Mouse (Mus musculus) CD4-positive helper T cell, adult 2 months (primary cell): ENCODE results near the gene Stk32c.
A peak's percentile ranks its signal among the peaks of the same experiment; 100 is the strongest.

Experiments used
- DNase-seq: peaks from one replicate; pipeline ENCODE4 v3.0.0-alpha.2; 2012; ENCODE audit warnings: low read depth, missing footprints, low spot score

The Stk32c gene

GRCm38 (mm10) chr7:139212754-139213745 lies at the start of gene Stk32c, which contains the start of gene Lrrc27:
Stk32c (minus strand) TSS chr7:139213307.
Lrrc27 (plus strand) TSS chr7:139212988.
- peak; percentile 99 for DNase-seq

- no peak for DNase-seq
Measured at GRCm38 (mm10) chr7:139257752-139258542, 44.8 kb upstream of the Stk32c start.

GRCm38 (mm10) chr7:139254626-139255025 lies 41.5 kb upstream of the Stk32c start:
- no peak for DNase-seq

GRCm38 (mm10) chr7:139253462-139253861 lies 40.4 kb upstream of the Stk32c start:
- no peak for DNase-seq

GRCm38 (mm10) chr7:139252986-139253385 lies 39.9 kb upstream of the Stk32c start:
- no peak for DNase-seq

GRCm38 (mm10) chr7:139252566-139252965 lies 39.5 kb upstream of the Stk32c start:
- DNase-seq: no peak

DNA sequence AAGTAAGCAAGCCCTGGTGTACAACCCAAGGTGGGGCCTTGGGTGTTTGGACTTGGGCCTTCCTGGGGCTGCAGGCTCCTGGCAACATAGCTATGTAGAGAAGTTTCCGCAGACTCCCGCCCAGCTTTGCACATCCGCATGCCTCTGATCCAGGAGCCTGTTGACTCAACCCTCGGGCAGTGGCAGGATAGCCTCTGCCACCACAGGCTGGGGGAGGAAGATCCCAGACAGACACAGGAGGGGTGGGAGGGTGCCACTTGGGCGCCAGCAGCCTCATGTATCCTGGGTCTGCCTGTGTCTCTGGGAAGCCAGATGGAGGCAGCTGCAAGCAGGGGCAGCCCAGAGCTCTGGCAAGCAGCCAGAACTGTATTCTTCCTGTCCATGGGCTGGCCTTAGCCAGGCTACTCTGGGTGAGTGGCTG lies 38.8 kb upstream of the Stk32c start:
- DNase-seq: no peak

DNA sequence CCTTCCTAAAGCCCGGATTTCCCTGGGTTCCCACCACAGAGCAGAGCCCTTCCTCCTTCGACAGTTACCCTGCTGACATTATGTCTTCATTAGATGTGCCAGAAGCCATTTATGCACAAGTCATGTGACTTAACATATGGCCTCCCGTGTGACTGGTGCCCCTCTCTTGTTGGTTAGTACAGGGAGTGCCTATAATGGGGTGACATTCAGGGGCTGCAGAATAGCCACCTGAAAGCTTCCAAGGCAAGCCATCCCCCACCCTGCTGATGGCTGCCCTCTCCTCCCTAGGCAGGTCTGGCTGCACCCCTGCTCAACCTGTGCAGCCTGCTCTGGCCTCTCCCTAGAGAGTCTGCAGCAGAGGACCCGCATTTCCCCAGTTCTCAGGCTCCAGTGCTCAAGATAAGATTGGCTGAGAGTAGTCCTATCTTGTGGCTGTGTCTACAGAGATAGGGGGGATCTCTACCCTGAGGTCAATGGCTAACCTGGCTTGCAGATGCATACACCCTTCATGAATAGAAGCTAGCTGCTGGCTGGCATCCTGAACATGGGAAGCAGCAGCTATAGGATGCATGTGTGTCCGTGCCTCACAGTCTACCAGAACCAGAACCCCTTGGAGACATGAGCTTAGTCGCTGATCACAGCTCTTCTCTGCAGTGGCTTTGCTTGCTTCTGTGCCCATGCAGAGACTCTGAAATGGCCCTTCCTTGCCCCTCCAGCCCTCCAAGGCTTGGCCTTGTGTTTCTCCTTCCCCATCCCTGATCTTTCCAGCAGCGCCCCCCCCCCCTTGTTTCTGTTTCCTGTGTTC lies 36.5 kb upstream of the Stk32c start:
- no peak for DNase-seq

- DNase-seq: peak; percentile 20
Measured at GRCm38 (mm10) chr7:139248615-139249405, 35.7 kb upstream of the Stk32c start.

DNA sequence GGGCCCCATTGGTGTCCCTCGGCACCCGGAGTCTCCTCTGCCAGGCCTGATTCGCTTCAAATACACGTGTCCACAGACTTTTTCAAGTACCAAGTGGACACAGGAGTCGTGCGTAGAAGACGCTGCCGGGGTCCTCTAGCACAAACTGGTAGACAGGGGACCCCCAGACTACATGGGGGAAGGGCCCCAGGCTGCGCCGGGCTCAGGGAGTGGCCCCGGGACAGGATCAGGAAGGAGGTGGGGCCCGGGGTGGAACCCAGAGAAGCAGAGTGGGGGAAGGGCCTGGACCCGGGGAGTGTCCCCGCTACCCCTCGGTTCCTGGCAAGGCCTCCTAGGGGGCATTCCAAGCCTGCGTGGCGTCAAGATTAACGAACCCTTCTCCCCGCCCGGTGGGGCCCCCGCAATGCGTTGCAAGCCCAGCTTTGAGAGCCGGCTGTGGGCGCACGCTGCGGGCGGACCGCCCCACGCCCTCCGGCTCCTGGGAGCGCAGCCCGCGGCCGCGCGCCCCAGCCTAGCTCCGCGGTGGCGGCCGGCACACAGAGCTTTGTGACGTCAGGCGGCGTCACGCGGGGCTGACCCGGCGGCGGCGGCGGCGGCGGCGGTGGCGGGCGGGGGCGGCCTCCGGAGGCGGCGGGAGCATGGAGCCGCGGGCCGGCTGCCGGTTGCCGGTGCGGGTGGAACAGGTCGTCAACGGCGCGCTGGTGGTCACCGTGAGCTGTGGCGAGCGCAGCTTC lies 34.9 kb upstream of the Stk32c start, which contains the start of gene Pwwp2b:
Gene Pwwp2b, plus strand, starts transcription at position 602 of the 734 bp plus-strand sequence.
- peak; percentile 84 for DNase-seq

GRCm38 (mm10) chr7:139246931-139247880 lies 34.1 kb upstream of the Stk32c start:
- peak; percentile 23 for DNase-seq

DNA sequence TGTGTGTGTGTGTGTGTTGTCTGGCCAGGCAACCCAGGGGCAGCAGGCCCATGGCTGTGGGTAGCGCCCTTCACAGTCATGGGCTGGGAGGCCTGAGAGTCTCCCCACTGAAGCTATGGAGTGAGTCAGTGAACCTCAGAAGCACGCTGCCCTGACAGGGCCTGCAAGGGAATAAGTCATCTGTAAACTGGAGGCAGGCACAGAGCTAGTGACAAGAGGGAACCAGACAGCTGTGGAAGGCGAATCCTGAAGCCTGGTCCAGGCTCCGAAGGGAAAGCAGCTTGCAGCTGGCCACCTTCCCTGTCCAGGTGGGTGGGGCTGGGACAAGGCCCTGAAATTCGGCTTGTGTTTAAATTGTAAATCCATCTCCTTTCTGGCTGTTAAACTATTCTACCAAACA lies 33.0 kb upstream of the Stk32c start:
- DNase-seq: no peak

- DNase-seq: no peak
Measured at GRCm38 (mm10) chr7:139239432-139239831, 26.3 kb upstream of the Stk32c start.

DNA sequence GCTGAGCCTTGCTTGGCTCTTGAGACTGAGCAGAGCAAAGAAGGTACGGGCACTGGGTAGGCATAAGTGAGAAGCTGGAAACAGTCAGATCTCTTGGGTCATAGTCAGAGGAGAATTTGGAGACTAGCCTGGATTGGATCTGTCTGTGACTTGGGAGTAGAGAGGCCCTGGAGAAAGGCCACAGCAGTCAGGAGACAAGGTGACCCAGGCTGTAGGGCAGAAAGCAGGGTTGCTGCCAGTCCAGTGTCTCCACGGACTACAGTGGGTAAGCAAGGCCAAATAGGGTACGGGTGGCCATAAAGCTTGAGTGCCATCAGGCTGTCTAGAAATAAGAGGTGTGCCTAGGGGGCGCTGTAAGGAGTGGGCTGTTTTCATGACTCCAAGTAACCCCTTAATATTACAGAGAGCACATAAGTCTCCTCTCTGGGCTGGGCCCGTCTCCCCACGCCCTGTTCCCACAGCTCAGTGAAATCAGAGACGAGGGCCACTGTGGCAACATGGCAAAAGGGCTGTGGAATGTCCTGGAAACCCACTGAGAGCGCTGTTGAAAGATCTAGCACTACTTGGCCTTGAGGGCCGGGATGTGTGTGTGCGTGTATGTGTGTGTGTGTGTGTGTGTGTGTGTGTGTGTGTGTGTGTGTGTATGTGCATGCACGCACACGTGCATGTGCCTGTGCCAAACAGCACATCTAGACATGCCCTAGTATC lies 22.7 kb upstream of the Stk32c start:
- no peak for DNase-seq

DNA sequence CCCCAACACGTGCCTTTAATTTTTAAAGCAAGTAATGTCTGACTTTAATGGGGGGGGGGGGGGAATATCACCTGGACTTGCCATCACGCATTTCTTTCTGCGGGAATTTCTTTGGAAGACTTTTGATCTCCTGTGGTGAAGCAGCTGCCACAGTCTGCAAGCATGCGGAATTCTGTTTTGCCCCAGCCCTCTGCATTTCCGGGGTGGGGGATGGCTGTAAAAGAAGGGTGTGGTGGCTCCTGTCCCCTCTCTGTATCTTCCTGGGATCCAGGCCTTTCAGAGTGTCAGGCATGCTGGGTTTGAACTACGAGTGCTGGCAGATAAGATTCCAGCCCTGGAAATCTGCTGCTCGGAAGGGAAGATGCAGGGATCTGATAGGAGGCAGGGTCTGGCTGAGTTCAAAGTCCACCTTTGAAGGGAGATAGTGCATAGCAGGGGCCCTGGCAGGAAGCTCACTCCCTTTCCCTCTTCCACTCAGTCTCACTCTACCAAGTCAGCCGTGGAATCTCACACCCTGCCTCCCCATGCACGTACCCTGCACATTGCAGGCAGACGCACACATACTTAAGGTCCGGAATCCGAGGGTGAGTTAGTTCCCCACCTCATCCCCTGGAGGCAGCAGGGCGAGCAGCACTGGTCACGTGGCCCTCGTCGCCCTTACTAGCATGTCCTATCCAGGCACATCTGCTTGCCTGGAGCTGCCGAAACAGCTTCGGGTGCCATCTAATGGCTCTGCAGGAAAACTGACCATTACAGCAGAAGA lies 21.5 kb upstream of the Stk32c start:
- DNase-seq: no peak

- DNase-seq: peak; percentile 81
Measured at GRCm38 (mm10) chr7:139233714-139234113, 20.6 kb upstream of the Stk32c start.

DNA sequence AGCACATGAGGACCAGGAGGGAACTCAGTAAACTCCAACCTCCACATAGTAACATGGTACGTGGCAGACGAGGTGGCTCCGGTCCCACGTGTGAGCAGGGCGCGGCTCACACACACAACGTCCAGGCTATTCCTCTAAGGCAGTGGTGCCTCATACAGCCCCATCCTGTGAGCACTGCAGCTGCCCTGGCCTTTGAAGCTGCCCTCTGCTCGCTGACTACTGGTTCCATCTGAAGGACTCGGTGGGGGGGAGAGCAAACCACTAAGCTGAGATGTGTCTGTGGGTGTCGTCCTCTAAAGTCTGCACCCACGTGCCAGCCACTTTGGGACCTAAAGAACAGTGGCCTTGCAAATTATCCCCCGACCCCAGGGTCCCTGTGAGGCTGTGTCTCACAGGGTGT lies 17.1 kb upstream of the Stk32c start:
- DNase-seq: no peak
